Mouse (Mus musculus): Measurements from ENCODE around the gene Mindy1. TPM values are rescaled to one million over a fixed set of nuclear protein-coding genes. Genes with fewer than 3 reads are reported as not detected.
"Not testable (repeated sequence)": the region's sequence is repeated elsewhere in the genome, so short reads cannot be mapped to it uniquely, and the experiment has no call there.

The Mindy1 gene
- total RNA-seq, 2 experiments from 2014 or later: 120 to 147 TPM

- DNase-seq: peak in 1 of 2 experiments; percentile 39
Observed at GRCm38 (mm10) chr3:95319701-95320625, 38.8 kb downstream of the Mindy1 start.

GRCm38 (mm10) chr3:95323429-95323828 lies 42.3 kb downstream of the Mindy1 start:
- DNase-seq: no peak

- DNase-seq: no peak
Observed at GRCm38 (mm10) chr3:95324454-95325144, 43.5 kb downstream of the Mindy1 start.

- DNase-seq: no peak
Observed at GRCm38 (mm10) chr3:95328803-95329404, 47.8 kb downstream of the Mindy1 start.

- DNase-seq: no peak
Observed at GRCm38 (mm10) chr3:95331528-95331927, 50.4 kb downstream of the Mindy1 start.

GRCm38 (mm10) chr3:95337345-95337744 lies 56.2 kb downstream of the Mindy1 start:
- DNase-seq: no peak

GRCm38 (mm10) chr3:95338251-95338650 lies 57.1 kb downstream of the Mindy1 start:
- DNase-seq: no peak

GRCm38 (mm10) chr3:95343356-95344000 lies 62.3 kb downstream of the Mindy1 start:
- DNase-seq: not testable (repeated sequence)

Other genes with a start within 250 kb of the Mindy1 start
- 100 to 1,000 TPM; 284 to 331 TPM for gene Psmd4, start 238.7 kb upstream of the Mindy1 start, total RNA-seq (2021)
- gene Pip5k1a, start 174.4 kb upstream of the Mindy1 start, total RNA-seq (2021): 10 to 100 TPM; 41.8 to 58.9 TPM
- 10 to 100 TPM; 56.1 to 63.3 TPM for gene Vps72, start 170.3 kb upstream of the Mindy1 start, total RNA-seq (2021)
- gene Tmod4, start 156.9 kb upstream of the Mindy1 start, total RNA-seq (2021): 1 to 10 TPM in 1 of 2 experiments, under 1 TPM in 1; 0.66 to 1.4 TPM
- gene Scnm1, start 147.3 kb upstream of the Mindy1 start, total RNA-seq (2021): 10 to 100 TPM; 33.8 to 35.4 TPM
- gene Lysmd1, start 147.3 kb upstream of the Mindy1 start, total RNA-seq (2021): 1 to 10 TPM; 8.3 to 9.7 TPM
- gene Tnfaip8l2, start 139.0 kb upstream of the Mindy1 start, total RNA-seq (2021): 1 to 10 TPM; 1.8 to 2.1 TPM
- 1 to 10 TPM; 2.3 to 3.7 TPM for gene Sema6c, start 120.9 kb upstream of the Mindy1 start, total RNA-seq (2021)
- 10 to 100 TPM; 21.3 to 22.6 TPM for gene Gabpb2, start 63.4 kb upstream of the Mindy1 start, total RNA-seq (2021)
- gene Cdc42se1, start 52.6 kb upstream of the Mindy1 start, total RNA-seq (2021): 10 to 100 TPM; 86.9 to 94.8 TPM
- 10 to 100 TPM in 1 of 2 experiments, 1 to 10 TPM in 1; 6.9 to 10.9 TPM for gene Mllt11, start 49.2 kb upstream of the Mindy1 start, total RNA-seq (2021)
- under 1 TPM; 0.17 to 0.26 TPM for gene Gm128, start 39.7 kb upstream of the Mindy1 start, total RNA-seq (2021)
- under 1 TPM in 1 of 2 experiments, not detected in 1; 0.89 TPM for gene Bnipl, start 30.2 kb upstream of the Mindy1 start, total RNA-seq (2021)
- 10 to 100 TPM; 25.1 to 33.3 TPM for gene Prune1, start 731 bp downstream of the Mindy1 start, total RNA-seq (2021)
- 1 to 10 TPM; 1.1 to 3.3 TPM for gene Anxa9, start 25.8 kb downstream of the Mindy1 start, total RNA-seq (2021)
- 100 to 1,000 TPM; 239 to 254 TPM for gene Cers2, start 33.4 kb downstream of the Mindy1 start, total RNA-seq (2021)
- gene Setdb1, start 75.9 kb downstream of the Mindy1 start, total RNA-seq (2021): 10 to 100 TPM; 25.9 to 29.7 TPM
- not detected for gene 4930558C23Rik, start 121.5 kb downstream of the Mindy1 start, total RNA-seq (2021)
- gene Arnt, start 153.0 kb downstream of the Mindy1 start, total RNA-seq (2021): 10 to 100 TPM; 63.5 to 68.0 TPM
- gene Ctsk, start 217.9 kb downstream of the Mindy1 start, total RNA-seq (2021): 1 to 10 TPM; 7.2 to 9.0 TPM
- gene Ctss, start 245.4 kb downstream of the Mindy1 start, total RNA-seq (2021): 10 to 100 TPM; 35.2 to 65.5 TPM